Mouse (Mus musculus): ENCODE data around the gene Mad1l1. TPM values are rescaled to one million over a fixed set of nuclear protein-coding genes. Genes with fewer than 3 reads are reported as not detected.

The Mad1l1 gene
- total and polyA plus RNA-seq, 2 experiments, result 6.7 to 14.4 TPM

DNA sequence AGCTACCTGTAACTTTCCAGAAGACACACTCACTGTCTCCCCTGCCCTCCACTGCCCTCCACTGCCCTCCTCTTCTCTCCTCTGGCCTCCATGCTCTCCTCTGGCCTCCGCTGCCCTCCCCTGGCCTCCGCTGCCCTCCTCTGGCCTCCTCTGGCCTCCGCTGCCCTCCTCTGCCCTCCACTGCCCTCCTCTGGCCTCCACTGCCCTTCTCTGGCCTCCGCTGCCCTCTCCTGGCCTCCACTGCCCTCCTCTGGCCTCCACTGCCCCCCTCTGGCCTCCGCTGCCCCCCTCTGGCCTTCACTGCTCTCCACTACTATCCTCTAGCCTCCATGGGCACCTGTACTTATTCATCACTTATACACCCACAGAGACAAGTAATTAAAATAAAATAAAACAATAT, 117.3 kb downstream of the Mad1l1 start:
- peak; percentile 67 for DNase-seq (ENCODE audit: extremely low read depth, low read depth, low spot score)
- Histone ChIP-seq H3K27me3 (ENCODE audit: control insufficient read depth, insufficient read depth, low read length) (no peaks in the 10 kb centered on the region), H3K9ac (ENCODE audit: low read depth, low read length) (0 out of 2 replicates have a peak overlapping the region, but pooled peaks have one; percentile 32), H3K4me1 (ENCODE audit: control insufficient read depth, insufficient read depth, low read length) (peaks cover 31% of the 10 kb centered on the region), H3K79me2 (ENCODE audit: control insufficient read depth, insufficient read depth, low read length) (peaks cover 8% of the 10 kb centered on the region; the same call in 1 of the 2 replicates), H3K27ac (replicated peaks; ENCODE audit: insufficient read depth, low read depth, low read length) (peak overlapping the region; percentile 58), H3K36me3 (ENCODE audit: control insufficient read depth, insufficient read depth, low read length) (no peaks in the 10 kb centered on the region), H3K4me3 (ENCODE audit: insufficient read depth, low read depth, low read length) (peak overlapping the region; percentile 10; the same call in 1 of the 2 replicates)
- TF ChIP-seq CTCF (IDR thresholded peaks at IDR 0.05; ENCODE audit: low read depth, low read length) (peak; percentile 28), POLR2A (IDR thresholded peaks at IDR 0.05; ENCODE audit: extremely low read depth, insufficient read depth, low read length) (no peak)
- 31% methylated on average over 1 of the region's 5 CpGs for WGBS

DNA sequence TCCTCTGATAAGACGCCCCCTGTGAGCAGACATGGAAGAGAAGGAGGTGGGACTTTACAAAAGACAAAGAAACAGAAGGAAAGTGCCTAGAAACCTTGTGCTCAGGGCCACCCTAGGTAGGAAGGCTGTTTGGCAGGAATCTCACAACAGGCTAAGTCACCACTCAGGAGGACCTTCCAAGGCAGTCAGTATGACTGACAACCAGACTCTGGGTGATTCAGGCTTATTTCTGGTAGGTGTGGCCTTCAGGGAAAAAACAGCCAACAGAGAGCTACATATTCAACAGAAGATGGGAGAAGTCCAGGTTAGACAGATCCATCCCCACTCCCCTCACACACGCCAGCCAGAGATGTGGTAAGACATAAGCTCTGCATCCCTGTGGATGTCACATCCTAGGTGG, 118.9 kb downstream of the Mad1l1 start:
- H3K36me3 ChIP-seq (ENCODE audit: control insufficient read depth, insufficient read depth, low read length), result no peaks in the 10 kb centered on the region
- peaks cover 30% of the 10 kb centered on the region for H3K4me1 ChIP-seq (ENCODE audit: control insufficient read depth, insufficient read depth, low read length)
- DNase-seq (ENCODE audit: extremely low read depth, low read depth, low spot score), result no peak
- H3K79me2 ChIP-seq (ENCODE audit: control insufficient read depth, insufficient read depth, low read length), result peaks cover 8% of the 10 kb centered on the region; the same call in 1 of the 2 replicates
- 92% methylated on average over 2 of the region's 2 CpGs for WGBS
- TF ChIP-seq POLR2A (IDR thresholded peaks at IDR 0.05; ENCODE audit: extremely low read depth, insufficient read depth, low read length), result no peak
- TF ChIP-seq CTCF (IDR thresholded peaks at IDR 0.05; ENCODE audit: low read depth, low read length), result no peak
- no peaks in the 10 kb centered on the region for H3K27me3 ChIP-seq (ENCODE audit: control insufficient read depth, insufficient read depth, low read length)
- no peak overlapping the region for H3K4me3 ChIP-seq (ENCODE audit: insufficient read depth, low read depth, low read length)
- H3K9ac ChIP-seq (ENCODE audit: low read depth, low read length), result no peak overlapping the region
- no peak overlapping the region for H3K27ac ChIP-seq (replicated peaks; ENCODE audit: insufficient read depth, low read depth, low read length)

DNA sequence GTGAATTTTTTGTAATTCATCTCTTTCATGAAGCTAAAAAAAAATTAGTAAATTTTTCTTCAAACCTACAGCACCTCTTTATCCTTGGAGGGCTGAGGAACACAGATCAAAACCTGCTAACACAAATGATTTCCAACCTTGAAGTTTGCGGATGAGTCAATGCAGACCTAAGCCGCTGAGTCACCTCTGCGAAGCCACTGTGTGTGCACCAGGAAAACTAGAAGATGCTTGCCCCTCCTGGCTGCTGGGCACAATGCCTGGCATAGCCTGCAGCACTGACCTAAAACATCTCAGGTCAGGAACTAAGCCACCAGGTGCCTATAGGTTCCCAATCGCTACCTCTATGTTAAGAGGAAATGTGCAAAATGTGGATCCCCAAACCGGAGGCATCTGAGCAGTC, 119.8 kb downstream of the Mad1l1 start:
- TF ChIP-seq POLR2A (IDR thresholded peaks at IDR 0.05; ENCODE audit: extremely low read depth, insufficient read depth, low read length) (no peak), CTCF (IDR thresholded peaks at IDR 0.05; ENCODE audit: low read depth, low read length) (no peak)
- peaks cover 8% of the 10 kb centered on the region; the same call in 1 of the 2 replicates for H3K79me2 ChIP-seq (ENCODE audit: control insufficient read depth, insufficient read depth, low read length)
- H3K4me1 ChIP-seq (ENCODE audit: control insufficient read depth, insufficient read depth, low read length), result peaks cover 25% of the 10 kb centered on the region
- 97% methylated on average over 5 of the region's 5 CpGs for WGBS
- no peak overlapping the region for H3K4me3 ChIP-seq (ENCODE audit: insufficient read depth, low read depth, low read length)
- no peak overlapping the region for H3K9ac ChIP-seq (ENCODE audit: low read depth, low read length)
- no peak overlapping the region for H3K27ac ChIP-seq (replicated peaks; ENCODE audit: insufficient read depth, low read depth, low read length)
- DNase-seq (ENCODE audit: extremely low read depth, low read depth, low spot score), result no peak
- H3K27me3 ChIP-seq (ENCODE audit: control insufficient read depth, insufficient read depth, low read length), result no peaks in the 10 kb centered on the region
- H3K36me3 ChIP-seq (ENCODE audit: control insufficient read depth, insufficient read depth, low read length), result no peaks in the 10 kb centered on the region

DNA sequence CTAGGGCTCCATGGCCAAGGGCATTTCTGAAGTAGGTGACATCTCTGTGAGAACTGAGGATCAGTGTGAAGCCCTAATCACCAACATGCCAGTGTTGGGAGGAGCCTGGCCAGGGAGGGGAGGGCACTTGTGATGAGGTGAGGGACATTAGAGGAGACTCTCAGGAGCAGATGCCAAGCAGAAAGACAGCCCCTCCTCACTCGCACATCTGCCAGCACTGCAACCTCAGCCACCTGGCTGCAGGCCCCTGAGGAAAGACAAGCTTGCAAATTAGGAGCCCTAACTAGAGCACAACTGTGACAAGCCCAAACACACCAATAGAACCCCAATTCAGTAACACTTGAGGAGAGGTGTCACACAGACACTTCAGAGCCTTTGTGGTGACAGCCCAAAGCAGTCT, 120.2 kb downstream of the Mad1l1 start:
- no peaks in the 10 kb centered on the region for H3K27me3 ChIP-seq (ENCODE audit: control insufficient read depth, insufficient read depth, low read length)
- TF ChIP-seq POLR2A (IDR thresholded peaks at IDR 0.05; ENCODE audit: extremely low read depth, insufficient read depth, low read length) (no peak), CTCF (IDR thresholded peaks at IDR 0.05; ENCODE audit: low read depth, low read length) (no peak)
- 62% methylated on average over 1 of the region's 1 CpGs for WGBS
- peaks cover 22% of the 10 kb centered on the region for H3K4me1 ChIP-seq (ENCODE audit: control insufficient read depth, insufficient read depth, low read length)
- H3K79me2 ChIP-seq (ENCODE audit: control insufficient read depth, insufficient read depth, low read length), result peaks cover 8% of the 10 kb centered on the region; the same call in 1 of the 2 replicates
- DNase-seq (ENCODE audit: extremely low read depth, low read depth, low spot score), result no peak
- no peak overlapping the region for H3K27ac ChIP-seq (replicated peaks; ENCODE audit: insufficient read depth, low read depth, low read length)
- no peaks in the 10 kb centered on the region for H3K36me3 ChIP-seq (ENCODE audit: control insufficient read depth, insufficient read depth, low read length)
- no peak overlapping the region for H3K9ac ChIP-seq (ENCODE audit: low read depth, low read length)
- H3K4me3 ChIP-seq (ENCODE audit: insufficient read depth, low read depth, low read length), result no peak overlapping the region

DNA sequence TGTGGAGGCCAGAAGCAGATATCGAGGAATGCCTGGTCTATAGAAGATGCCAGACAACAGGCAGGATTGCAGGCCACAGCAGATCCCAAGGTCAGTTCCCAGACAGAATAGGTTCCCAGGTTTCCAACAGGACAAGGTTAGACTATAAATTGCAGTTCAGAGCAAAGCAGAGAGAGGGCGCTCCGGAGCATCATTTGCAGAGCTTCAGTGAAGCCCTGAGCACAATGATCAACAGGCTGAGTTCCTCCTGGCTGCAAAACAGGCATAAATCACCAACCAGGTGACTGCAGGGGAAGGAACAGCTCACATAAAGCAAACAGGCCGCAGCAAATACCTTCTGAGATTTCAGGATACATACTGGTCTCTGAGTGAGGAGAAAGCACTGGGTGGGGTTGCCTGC, 123.6 kb downstream of the Mad1l1 start:
- Histone ChIP-seq H3K36me3 (ENCODE audit: control insufficient read depth, insufficient read depth, low read length) (no peaks in the 10 kb centered on the region; the same call in none of the 2 replicates), H3K4me3 (ENCODE audit: insufficient read depth, low read depth, low read length) (no peak overlapping the region), H3K27ac (replicated peaks; ENCODE audit: insufficient read depth, low read depth, low read length) (no peak overlapping the region), H3K79me2 (ENCODE audit: control insufficient read depth, insufficient read depth, low read length) (peaks cover 5% of the 10 kb centered on the region; the same call in 1 of the 2 replicates), H3K4me1 (ENCODE audit: control insufficient read depth, insufficient read depth, low read length) (peaks cover 16% of the 10 kb centered on the region), H3K9ac (ENCODE audit: low read depth, low read length) (no peak overlapping the region), H3K27me3 (ENCODE audit: control insufficient read depth, insufficient read depth, low read length) (no peaks in the 10 kb centered on the region)
- TF ChIP-seq CTCF (IDR thresholded peaks at IDR 0.05; ENCODE audit: low read depth, low read length) (peak; percentile 67), POLR2A (IDR thresholded peaks at IDR 0.05; ENCODE audit: extremely low read depth, insufficient read depth, low read length) (no peak)
- 31% methylated on average over 4 of the region's 4 CpGs for WGBS
- peak; percentile 52 for DNase-seq (ENCODE audit: extremely low read depth, low read depth, low spot score)

DNA sequence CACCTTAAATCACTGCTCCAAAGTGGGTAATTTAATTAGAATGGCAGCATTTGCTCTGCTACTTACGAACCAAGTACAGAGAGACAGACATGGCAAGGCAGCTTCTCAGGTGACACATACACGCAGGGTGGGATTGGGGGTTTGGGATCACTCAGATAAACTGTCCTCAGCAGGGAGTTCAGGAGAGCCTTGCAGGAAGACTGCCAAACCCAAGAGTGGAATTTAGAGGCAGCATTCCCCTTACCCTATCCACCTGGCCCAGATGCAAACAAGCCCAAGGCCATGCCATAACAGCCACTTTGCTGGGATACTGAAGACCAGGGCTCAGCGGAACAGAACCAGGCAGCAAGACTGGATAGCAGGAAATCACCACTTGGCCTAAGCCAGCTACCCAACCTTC, 124.9 kb downstream of the Mad1l1 start:
- Histone ChIP-seq H3K27me3 (ENCODE audit: control insufficient read depth, insufficient read depth, low read length) (no peaks in the 10 kb centered on the region), H3K9ac (ENCODE audit: low read depth, low read length) (no peak overlapping the region), H3K4me1 (ENCODE audit: control insufficient read depth, insufficient read depth, low read length) (peaks cover 26% of the 10 kb centered on the region), H3K27ac (replicated peaks; ENCODE audit: insufficient read depth, low read depth, low read length) (no peak overlapping the region), H3K36me3 (ENCODE audit: control insufficient read depth, insufficient read depth, low read length) (no peaks in the 10 kb centered on the region; the same call in none of the 2 replicates), H3K79me2 (ENCODE audit: control insufficient read depth, insufficient read depth, low read length) (no peaks in the 10 kb centered on the region; the same call in 1 of the 2 replicates), H3K4me3 (ENCODE audit: insufficient read depth, low read depth, low read length) (no peak overlapping the region)
- DNase-seq (ENCODE audit: extremely low read depth, low read depth, low spot score), result no peak
- TF ChIP-seq POLR2A (IDR thresholded peaks at IDR 0.05; ENCODE audit: extremely low read depth, insufficient read depth, low read length), result no peak
- TF ChIP-seq CTCF (IDR thresholded peaks at IDR 0.05; ENCODE audit: low read depth, low read length), result no peak
- WGBS, result 97% methylated on average over 3 of the region's 3 CpGs

All from liver, adult 2 months (tissue).